Mouse (Mus musculus): ENCODE data around the gene 9230112D13Rik. TPM values are rescaled to one million over a fixed set of nuclear protein-coding genes. Genes with fewer than 3 reads are reported as not detected.
A peak's percentile ranks its signal among the peaks of the same experiment; 100 is the strongest.

Gene 9230112D13Rik
- not detected in 2 replicates for polyA plus RNA-seq (2015; fragmentation: Nextera tagmentation; extraction: Ambion mirVana)

- 95% methylated on average over 8 of the region's 8 CpGs for WGBS
- Histone ChIP-seq H3K4me1 (replicated peaks; ENCODE audit: control insufficient read depth, insufficient read depth, low read length) (no peaks in the 10 kb centered on the region), H3K27ac (ENCODE audit: low read length) (no peak within 1 kb of the TSS), H3K9me3 (ENCODE audit: control insufficient read depth, low read length) (no peaks in the 10 kb centered on the region), H3K36me3 (ENCODE audit: control insufficient read depth, insufficient read depth) (no peaks in the 10 kb centered on the region), H3K27me3 (replicated peaks; ENCODE audit: control insufficient read depth, insufficient read depth, low read length) (no peaks in the 10 kb centered on the region), H3K4me2 (ENCODE audit: low read length) (no peak within 1 kb of the TSS), H3K4me3 (replicated peaks; ENCODE audit: low read length) (no peak within 1 kb of the TSS), H3K9ac (replicated peaks; ENCODE audit: low read depth, low read length) (no peak within 1 kb of the TSS)
- ATAC-seq: no peak
These were observed at the start of gene 9230112D13Rik for GRCm38 (mm10) chr14:34522701-34523100. 9230112D13Rik (minus strand) TSS chr14:34522801.

GRCm38 (mm10) chr14:34571610-34572387 is 49.2 kb upstream of the 9230112D13Rik start:
- Histone ChIP-seq H3K27me3 (replicated peaks; ENCODE audit: control insufficient read depth, insufficient read depth, low read length) (no peaks in the 10 kb centered on the region), H3K9ac (replicated peaks; ENCODE audit: low read depth, low read length) (no peak overlapping the region), H3K36me3 (ENCODE audit: control insufficient read depth, insufficient read depth) (no peaks in the 10 kb centered on the region), H3K4me1 (replicated peaks; ENCODE audit: control insufficient read depth, insufficient read depth, low read length) (peaks cover 7% of the 10 kb centered on the region; the same call in 1 of the 2 replicates), H3K4me3 (replicated peaks; ENCODE audit: low read length) (no peak overlapping the region), H3K27ac (ENCODE audit: low read length) (no peak overlapping the region), H3K9me3 (ENCODE audit: control insufficient read depth, low read length) (no peaks in the 10 kb centered on the region), H3K4me2 (ENCODE audit: low read length) (no peak overlapping the region)
- ATAC-seq: no peak
- 84% methylated on average over 17 of the region's 17 CpGs for WGBS

- Histone ChIP-seq H3K4me2 (ENCODE audit: low read length) (no peak overlapping the region), H3K4me3 (replicated peaks; ENCODE audit: low read length) (no peak overlapping the region), H3K9me3 (ENCODE audit: control insufficient read depth, low read length) (no peaks in the 10 kb centered on the region), H3K27me3 (replicated peaks; ENCODE audit: control insufficient read depth, insufficient read depth, low read length) (no peaks in the 10 kb centered on the region), H3K9ac (replicated peaks; ENCODE audit: low read depth, low read length) (no peak overlapping the region), H3K36me3 (ENCODE audit: control insufficient read depth, insufficient read depth) (no peaks in the 10 kb centered on the region), H3K4me1 (replicated peaks; ENCODE audit: control insufficient read depth, insufficient read depth, low read length) (peaks cover 7% of the 10 kb centered on the region), H3K27ac (ENCODE audit: low read length) (no peak overlapping the region)
- ATAC-seq: no peak
- WGBS: 86% methylated on average over 4 of the region's 4 CpGs
These were observed 48.3 kb upstream of the 9230112D13Rik start for GRCm38 (mm10) chr14:34570903-34571302.

- WGBS: 3% methylated on average over 6 of the region's 6 CpGs
- Histone ChIP-seq H3K9me3 (ENCODE audit: control insufficient read depth, low read length) (no peaks in the 10 kb centered on the region), H3K4me2 (ENCODE audit: low read length) (peak overlapping the region; percentile 69), H3K27me3 (replicated peaks; ENCODE audit: control insufficient read depth, insufficient read depth, low read length) (no peaks in the 10 kb centered on the region), H3K36me3 (ENCODE audit: control insufficient read depth, insufficient read depth) (no peaks in the 10 kb centered on the region), H3K9ac (replicated peaks; ENCODE audit: low read depth, low read length) (peak overlapping the region; percentile 53; the same call in 1 of the 2 replicates), H3K4me1 (replicated peaks; ENCODE audit: control insufficient read depth, insufficient read depth, low read length) (peaks cover 11% of the 10 kb centered on the region), H3K27ac (ENCODE audit: low read length) (no peak overlapping the region), H3K4me3 (replicated peaks; ENCODE audit: low read length) (peak overlapping the region; percentile 41)
- ATAC-seq: peak; percentile 85
These were observed 47.7 kb upstream of the 9230112D13Rik start for GRCm38 (mm10) chr14:34570294-34570693.

- Histone ChIP-seq H3K9me3 (ENCODE audit: control insufficient read depth, low read length) (no peaks in the 10 kb centered on the region), H3K36me3 (ENCODE audit: control insufficient read depth, insufficient read depth) (no peaks in the 10 kb centered on the region), H3K4me1 (replicated peaks; ENCODE audit: control insufficient read depth, insufficient read depth, low read length) (peaks cover 11% of the 10 kb centered on the region), H3K9ac (replicated peaks; ENCODE audit: low read depth, low read length) (peak overlapping the region; percentile 53), H3K27ac (ENCODE audit: low read length) (no peak overlapping the region), H3K4me3 (replicated peaks; ENCODE audit: low read length) (peak overlapping the region; percentile 41), H3K27me3 (replicated peaks; ENCODE audit: control insufficient read depth, insufficient read depth, low read length) (no peaks in the 10 kb centered on the region), H3K4me2 (ENCODE audit: low read length) (peak overlapping the region; percentile 69)
- ATAC-seq: no peak; the same call in 1 of the 2 replicates
- 35% methylated on average over 27 of the region's 27 CpGs for WGBS
These were observed 47.1 kb upstream of the 9230112D13Rik start for GRCm38 (mm10) chr14:34569534-34570194.

GRCm38 (mm10) chr14:34568626-34569025 is 46.0 kb upstream of the 9230112D13Rik start:
- H3K9me3 ChIP-seq (ENCODE audit: control insufficient read depth, low read length): no peaks in the 10 kb centered on the region
- WGBS: 83% methylated on average over 4 of the region's 4 CpGs
- ATAC-seq: no peak

GRCm38 (mm10) chr14:34567697-34568096 is 45.1 kb upstream of the 9230112D13Rik start:
- no peak overlapping the region for H3K27ac ChIP-seq (ENCODE audit: low read length)
- 56% methylated on average over 5 of the region's 5 CpGs for WGBS
- no peaks in the 10 kb centered on the region for H3K9me3 ChIP-seq (ENCODE audit: control insufficient read depth, low read length)
- no peaks in the 10 kb centered on the region for H3K27me3 ChIP-seq (replicated peaks; ENCODE audit: control insufficient read depth, insufficient read depth, low read length)
- no peak overlapping the region for H3K9ac ChIP-seq (replicated peaks; ENCODE audit: low read depth, low read length)
- no peak overlapping the region for H3K4me2 ChIP-seq (ENCODE audit: low read length)
- peaks cover 11% of the 10 kb centered on the region for H3K4me1 ChIP-seq (replicated peaks; ENCODE audit: control insufficient read depth, insufficient read depth, low read length)
- H3K4me3 ChIP-seq (replicated peaks; ENCODE audit: low read length): no peak overlapping the region
- ATAC-seq: no peak
- no peaks in the 10 kb centered on the region for H3K36me3 ChIP-seq (ENCODE audit: control insufficient read depth, insufficient read depth)

More at GRCm38 (mm10) chr14:34568626-34569025, 46.0 kb upstream of the 9230112D13Rik start:
- Histone ChIP-seq H3K9ac (replicated peaks; ENCODE audit: low read depth, low read length) (no peak overlapping the region), H3K4me1 (replicated peaks; ENCODE audit: control insufficient read depth, insufficient read depth, low read length) (peaks cover 11% of the 10 kb centered on the region), H3K4me2 (ENCODE audit: low read length) (no peak overlapping the region), H3K27me3 (replicated peaks; ENCODE audit: control insufficient read depth, insufficient read depth, low read length) (no peaks in the 10 kb centered on the region), H3K36me3 (ENCODE audit: control insufficient read depth, insufficient read depth) (no peaks in the 10 kb centered on the region), H3K27ac (ENCODE audit: low read length) (no peak overlapping the region), H3K4me3 (replicated peaks; ENCODE audit: low read length) (no peak overlapping the region)

- no peaks in the 10 kb centered on the region for H3K27me3 ChIP-seq (replicated peaks; ENCODE audit: control insufficient read depth, insufficient read depth, low read length)
- peaks cover 11% of the 10 kb centered on the region for H3K4me1 ChIP-seq (replicated peaks; ENCODE audit: control insufficient read depth, insufficient read depth, low read length)
- 92% methylated on average over 7 of the region's 7 CpGs for WGBS
- H3K9me3 ChIP-seq (ENCODE audit: control insufficient read depth, low read length): no peaks in the 10 kb centered on the region
- H3K27ac ChIP-seq (ENCODE audit: low read length): no peak overlapping the region
- no peaks in the 10 kb centered on the region for H3K36me3 ChIP-seq (ENCODE audit: control insufficient read depth, insufficient read depth)
- no peak overlapping the region for H3K9ac ChIP-seq (replicated peaks; ENCODE audit: low read depth, low read length)
- no peak overlapping the region for H3K4me3 ChIP-seq (replicated peaks; ENCODE audit: low read length)
- ATAC-seq: no peak
- H3K4me2 ChIP-seq (ENCODE audit: low read length): no peak overlapping the region
These were observed 43.9 kb upstream of the 9230112D13Rik start for GRCm38 (mm10) chr14:34566530-34566929.

- Histone ChIP-seq H3K36me3 (ENCODE audit: control insufficient read depth, insufficient read depth) (no peaks in the 10 kb centered on the region), H3K27me3 (replicated peaks; ENCODE audit: control insufficient read depth, insufficient read depth, low read length) (no peaks in the 10 kb centered on the region), H3K9me3 (ENCODE audit: control insufficient read depth, low read length) (no peaks in the 10 kb centered on the region), H3K9ac (replicated peaks; ENCODE audit: low read depth, low read length) (no peak overlapping the region), H3K4me3 (replicated peaks; ENCODE audit: low read length) (no peak overlapping the region), H3K27ac (ENCODE audit: low read length) (no peak overlapping the region), H3K4me1 (replicated peaks; ENCODE audit: control insufficient read depth, insufficient read depth, low read length) (peaks cover 11% of the 10 kb centered on the region), H3K4me2 (ENCODE audit: low read length) (no peak overlapping the region)
- peak; percentile 49; the same call in 1 of the 2 replicates for ATAC-seq
- WGBS: 62% methylated on average over 17 of the region's 17 CpGs
These were observed 43.1 kb upstream of the 9230112D13Rik start for GRCm38 (mm10) chr14:34565711-34566110.
